Mouse (Mus musculus) left cerebral cortex, postnatal 25 days (tissue): Measurements from ENCODE around the gene Urm1. TPM values are rescaled to one million over a fixed set of nuclear protein-coding genes. Genes with fewer than 3 reads are reported as not detected.

Source experiments
- DNase-seq, 2 experiments: peaks; one replicate each; pipeline ENCODE4 v3.0.0; 2022; ENCODE audit warnings: low spot score in 2 of 2, mixed read lengths in 1 of 2
- intact Hi-C: fragments of 180-260 bp; cut with DNase I; formaldehyde crosslinking; loops from one replicate; pipeline ENCODE4 v1.15.1; 2025
- total RNA-seq, 2 experiments: library from RNA; stranded (reverse); gene quantifications; 2 replicates each; pipeline ENCODE4 v1.2.3; 2021

Gene Urm1
- total RNA-seq, 2 experiments from 2014 or later = 52.5 to 53.9 TPM

- intact Hi-C loops = no loop called here
- peak; percentile 96 to 99 for DNase-seq
Measured at GRCm38 (mm10) chr2:29826926-29827708, 7.2 kb downstream of the Urm1 start.

GRCm38 (mm10) chr2:29827709-29828024 lies 7.8 kb downstream of the Urm1 start:
- intact Hi-C loops = no loop called here

GRCm38 (mm10) chr2:29831106-29831505 lies 11.2 kb downstream of the Urm1 start:
- intact Hi-C loops = no loop called here
- peak in 1 of 2 experiments; percentile 60 for DNase-seq

More at GRCm38 (mm10) chr2:29827709-29828024, 7.8 kb downstream of the Urm1 start:
- DNase-seq = no peak

GRCm38 (mm10) chr2:29833796-29834195 lies 13.9 kb downstream of the Urm1 start:
- no peak for DNase-seq
- intact Hi-C loops = no loop called here

- intact Hi-C loops = no loop called here
- no peak for DNase-seq
Measured at GRCm38 (mm10) chr2:29835391-29835899, 15.6 kb downstream of the Urm1 start.

GRCm38 (mm10) chr2:29839460-29839859 lies 19.6 kb downstream of the Urm1 start:
- DNase-seq = no peak
- intact Hi-C loops = no loop called here

GRCm38 (mm10) chr2:29843231-29844105 lies 23.6 kb downstream of the Urm1 start:
- DNase-seq = peak in 1 of 2 experiments; percentile 71
- intact Hi-C loops = no loop called here

GRCm38 (mm10) chr2:29844115-29844514 lies 24.2 kb downstream of the Urm1 start:
- intact Hi-C loops = no loop called here
- DNase-seq = no peak

GRCm38 (mm10) chr2:29844661-29845060 lies 24.8 kb downstream of the Urm1 start:
- no peak for DNase-seq
- intact Hi-C loops = no loop called here

GRCm38 (mm10) chr2:29845636-29846035 lies 25.8 kb downstream of the Urm1 start:
- no peak for DNase-seq
- intact Hi-C loops = no loop called here

- DNase-seq = peak in 1 of 2 experiments; percentile 30
- intact Hi-C loops = no loop called here
Measured at GRCm38 (mm10) chr2:29846061-29846853, 26.4 kb downstream of the Urm1 start.

GRCm38 (mm10) chr2:29846911-29847310 lies 27.0 kb downstream of the Urm1 start:
- no peak for DNase-seq
- intact Hi-C loops = no loop called here

- intact Hi-C loops = no loop called here
- DNase-seq = no peak
Measured at GRCm38 (mm10) chr2:29849041-29849440, 29.2 kb downstream of the Urm1 start.

- intact Hi-C loops = no loop called here
- no peak for DNase-seq
Measured at GRCm38 (mm10) chr2:29849841-29850480, 30.1 kb downstream of the Urm1 start.

GRCm38 (mm10) chr2:29852957-29853485 lies 33.1 kb downstream of the Urm1 start:
- intact Hi-C loops = no loop called here
- DNase-seq = no peak

- intact Hi-C loops = no loop called here
- DNase-seq = no peak
Measured at GRCm38 (mm10) chr2:29853736-29854135, 33.9 kb downstream of the Urm1 start.

GRCm38 (mm10) chr2:29855585-29856210 lies 35.8 kb downstream of the Urm1 start:
- DNase-seq = no peak
- intact Hi-C loops = no loop called here

GRCm38 (mm10) chr2:29856451-29857260 lies 36.8 kb downstream of the Urm1 start:
- peak in 1 of 2 experiments; percentile 37 for DNase-seq
- intact Hi-C loops = no loop called here
